Mouse (Mus musculus): ENCODE measurements at regions not wholly inside any gene's neighbourhood (a gene's known extent, or its start where the extent isn't known, plus 50 kb on each side); places are given as distances from the start of the nearest gene placed in this dataset.

DNA sequence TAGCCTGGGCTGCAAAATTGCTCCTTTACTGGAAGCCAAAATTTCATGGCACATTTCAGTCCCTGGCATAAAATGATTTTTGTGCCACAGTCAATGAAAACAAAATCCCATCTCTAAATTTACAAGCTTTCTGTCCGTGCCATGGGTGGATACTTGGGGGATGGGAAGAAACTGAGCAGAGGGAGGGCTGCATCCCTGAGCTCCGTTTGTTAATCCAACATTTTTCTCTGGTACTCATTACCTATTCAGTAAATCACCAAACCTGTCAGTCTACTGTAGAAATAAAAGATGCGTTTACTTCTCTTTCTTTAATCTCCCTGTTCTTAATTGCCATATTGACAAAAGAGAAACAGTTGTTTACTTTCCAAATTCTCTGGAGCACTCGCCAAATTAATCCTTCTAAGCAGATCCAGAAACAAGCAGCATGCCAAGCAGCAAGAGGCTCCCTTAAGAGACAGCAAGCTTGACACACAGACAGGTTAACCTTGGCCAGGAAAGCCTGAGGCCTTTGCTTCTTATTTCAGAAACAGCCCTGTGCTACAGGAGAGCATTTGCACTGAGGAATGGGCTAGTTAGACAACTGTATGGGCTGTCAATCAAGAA, 326.6 kb downstream of the Nsun3 start:
- no peak for DNase-seq (ENCODE audit: low spot score)
- H3K4me3 ChIP-seq = no peak overlapping the region
- WGBS = 49% methylated on average over 4 of the region's 4 CpGs
- H3K36me3 ChIP-seq = no peaks in the 10 kb centered on the region
- no peaks in the 10 kb centered on the region for H3K27me3 ChIP-seq (ENCODE audit: low read depth, poor library complexity, severe bottlenecking)
- H3K9me3 ChIP-seq (replicated peaks) = no peaks in the 10 kb centered on the region
- H3K27ac ChIP-seq (replicated peaks) = no peak overlapping the region
- no peaks in the 10 kb centered on the region for H3K4me1 ChIP-seq

DNA sequence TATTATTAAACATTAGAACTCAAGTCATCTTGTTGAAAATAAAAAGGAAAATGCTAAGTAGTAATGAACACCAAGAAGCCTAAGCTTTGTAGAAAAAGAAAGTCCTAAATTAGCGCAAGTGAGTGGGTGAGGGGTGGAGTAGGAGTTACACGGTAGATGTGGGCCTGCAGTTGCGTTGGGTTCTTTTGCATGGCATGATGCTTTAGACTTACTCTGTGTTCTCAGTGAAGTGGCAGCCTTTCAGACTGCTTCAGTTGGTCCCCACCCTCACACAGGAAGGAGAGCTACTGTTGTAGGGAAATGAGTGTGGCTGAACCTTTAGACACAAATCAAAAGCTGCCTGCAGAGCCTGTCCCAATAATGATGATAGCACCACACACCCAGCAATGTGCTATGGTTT, 336.9 kb downstream of the Nsun3 start:
- Histone ChIP-seq H3K27me3 (ENCODE audit: low read depth, poor library complexity, severe bottlenecking) (no peaks in the 10 kb centered on the region), H3K36me3 (no peaks in the 10 kb centered on the region), H3K4me3 (no peak overlapping the region), H3K9me3 (replicated peaks) (no peaks in the 10 kb centered on the region), H3K4me1 (peaks cover 3% of the 10 kb centered on the region; the same call in 1 of the 2 replicates), H3K27ac (replicated peaks) (no peak overlapping the region)
- no peak for DNase-seq (ENCODE audit: low spot score)
- WGBS = 93% methylated on average over 3 of the region's 3 CpGs

DNA sequence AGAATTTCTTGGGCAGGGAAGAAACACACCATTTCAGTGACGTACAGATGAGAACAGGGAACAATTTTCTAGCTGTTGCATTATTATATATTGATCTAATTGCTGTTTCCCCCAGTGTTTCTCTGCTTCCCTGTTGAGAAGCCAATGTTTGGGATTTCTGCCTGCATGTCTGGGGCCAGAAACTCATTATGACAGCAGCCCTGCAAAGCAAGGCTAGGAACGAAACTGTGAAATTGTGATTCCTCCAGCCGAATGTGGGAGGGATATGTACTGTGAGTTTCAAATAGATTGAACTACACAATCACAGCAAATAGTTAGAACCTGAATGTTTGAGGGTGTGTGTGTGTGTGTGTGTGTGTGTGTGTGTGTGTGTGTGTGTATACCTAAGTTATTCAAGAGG, 339.2 kb downstream of the Nsun3 start:
- DNase-seq (ENCODE audit: low spot score) = no peak
- Histone ChIP-seq H3K27me3 (ENCODE audit: low read depth, poor library complexity, severe bottlenecking) (no peaks in the 10 kb centered on the region), H3K27ac (replicated peaks) (no peak overlapping the region), H3K4me1 (peaks cover 3% of the 10 kb centered on the region; the same call in 1 of the 2 replicates), H3K4me3 (no peak overlapping the region), H3K9me3 (replicated peaks) (no peaks in the 10 kb centered on the region), H3K36me3 (no peaks in the 10 kb centered on the region)
- 80% methylated on average over 3 of the region's 3 CpGs for WGBS

DNA sequence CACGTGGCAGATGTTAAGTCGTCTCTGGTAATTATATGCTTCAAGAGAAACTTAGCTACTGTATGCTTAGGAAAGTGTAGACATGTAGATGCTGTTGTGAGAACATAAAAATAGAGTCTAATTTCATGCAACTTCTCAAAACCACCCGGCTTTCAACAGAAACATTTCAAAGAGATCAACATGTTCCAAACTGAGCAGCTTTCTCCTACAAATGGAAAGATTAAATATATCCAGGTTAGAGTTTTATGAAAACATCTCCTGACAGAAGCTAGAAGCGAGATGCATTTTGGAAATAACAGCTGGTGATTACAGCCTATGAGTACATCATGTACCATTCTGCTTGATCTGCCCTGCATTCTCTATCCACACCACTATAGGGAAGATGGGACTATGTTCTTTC, 345.4 kb downstream of the Nsun3 start:
- Histone ChIP-seq H3K4me3 (no peak overlapping the region), H3K27ac (replicated peaks) (no peak overlapping the region), H3K9me3 (replicated peaks) (no peaks in the 10 kb centered on the region), H3K27me3 (ENCODE audit: low read depth, poor library complexity, severe bottlenecking) (no peaks in the 10 kb centered on the region), H3K4me1 (no peaks in the 10 kb centered on the region), H3K36me3 (no peaks in the 10 kb centered on the region)
- DNase-seq (ENCODE audit: low spot score) = no peak
- 75% methylated on average over 4 of the region's 4 CpGs for WGBS

DNA sequence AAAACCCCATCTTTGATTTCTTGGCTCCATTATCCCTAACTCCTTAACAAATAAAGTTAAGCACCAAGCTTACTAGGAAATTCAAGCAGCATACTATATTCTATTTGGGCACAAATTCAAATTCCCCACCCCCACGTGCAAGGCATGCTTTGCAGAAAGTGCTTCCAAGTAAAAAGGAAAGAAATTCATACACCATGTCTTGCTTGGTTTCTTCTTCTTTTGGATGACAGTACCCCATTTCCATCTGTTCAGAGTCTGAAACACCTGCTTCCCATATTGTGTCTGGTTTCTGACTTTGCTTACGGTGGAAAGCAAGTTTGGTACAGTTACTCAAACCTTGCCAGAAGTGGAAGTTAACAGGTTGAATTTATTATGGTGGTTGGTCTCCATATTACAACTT, 353.5 kb downstream of the Nsun3 start:
- Histone ChIP-seq H3K4me1 (no peaks in the 10 kb centered on the region), H3K27me3 (ENCODE audit: low read depth, poor library complexity, severe bottlenecking) (no peaks in the 10 kb centered on the region), H3K27ac (replicated peaks) (no peak overlapping the region), H3K9me3 (replicated peaks) (no peaks in the 10 kb centered on the region), H3K36me3 (no peaks in the 10 kb centered on the region), H3K4me3 (no peak overlapping the region)
- 91% methylated on average over 2 of the region's 2 CpGs for WGBS
- no peak for DNase-seq (ENCODE audit: low spot score)

DNA sequence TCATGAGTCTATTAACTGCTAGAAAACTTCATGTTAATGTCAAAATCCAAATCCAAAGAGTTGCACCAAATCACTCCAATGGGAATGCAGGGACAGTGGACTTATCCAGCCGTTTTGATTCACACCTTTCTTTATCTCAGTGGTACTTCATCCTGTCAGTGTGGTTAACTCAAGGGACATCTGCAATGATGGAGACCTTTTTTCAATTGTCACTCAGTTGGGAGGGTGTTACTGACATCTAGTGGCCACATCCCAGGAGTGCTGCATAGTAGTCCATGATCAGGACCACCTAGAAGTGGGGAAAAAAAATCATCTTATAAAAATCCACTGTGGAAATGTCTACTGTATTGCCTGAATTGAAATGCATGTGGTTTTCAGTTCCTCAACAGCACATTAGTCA, 372.1 kb downstream of the Nsun3 start:
- no peaks in the 10 kb centered on the region for H3K36me3 ChIP-seq
- peak; percentile 24 for DNase-seq (ENCODE audit: low spot score)
- no peak overlapping the region for H3K27ac ChIP-seq (replicated peaks)
- H3K27me3 ChIP-seq (ENCODE audit: low read depth, poor library complexity, severe bottlenecking) = no peaks in the 10 kb centered on the region
- no peaks in the 10 kb centered on the region for H3K9me3 ChIP-seq (replicated peaks)
- 46% methylated on average over 1 of the region's 1 CpGs for WGBS
- H3K4me3 ChIP-seq = no peak overlapping the region
- H3K4me1 ChIP-seq = no peaks in the 10 kb centered on the region

DNA sequence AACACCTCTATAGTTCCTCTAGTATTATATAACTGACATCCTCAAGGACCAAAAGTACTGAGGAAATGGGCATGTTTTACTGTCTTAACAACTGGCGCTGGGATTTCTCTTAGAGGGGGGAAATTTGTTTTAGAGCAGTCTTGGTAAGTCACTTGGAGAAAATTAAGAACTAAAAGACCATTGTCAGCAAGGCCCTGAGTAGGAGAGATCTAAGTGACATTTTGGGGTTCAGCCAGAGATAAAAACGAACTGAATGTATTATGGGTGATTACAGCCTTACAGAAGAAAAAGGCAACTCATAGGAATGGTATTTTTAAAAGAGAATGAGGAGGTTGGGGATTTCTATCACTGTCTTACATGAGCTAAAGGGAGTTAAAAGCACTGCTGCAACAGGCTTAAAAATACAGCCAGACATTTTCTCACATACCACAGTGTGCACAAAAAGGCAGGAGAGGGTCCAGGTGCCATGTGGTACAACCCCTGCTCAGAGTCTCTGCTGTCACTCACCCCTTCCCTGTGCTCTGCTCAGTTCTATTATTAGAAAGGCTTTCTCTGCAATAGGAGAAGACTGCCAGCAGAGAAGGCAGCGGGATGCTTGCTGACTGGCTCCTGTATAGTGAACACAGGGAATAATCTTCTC, 379.0 kb downstream of the Nsun3 start:
- Histone ChIP-seq H3K36me3 (no peaks in the 10 kb centered on the region), H3K27ac (replicated peaks) (no peak overlapping the region), H3K4me3 (no peak overlapping the region), H3K9me3 (replicated peaks) (no peaks in the 10 kb centered on the region), H3K27me3 (ENCODE audit: low read depth, poor library complexity, severe bottlenecking) (no peaks in the 10 kb centered on the region), H3K4me1 (no peaks in the 10 kb centered on the region)
- no peak for DNase-seq (ENCODE audit: low spot score)
- WGBS = 73% methylated on average over 3 of the region's 3 CpGs

DNA sequence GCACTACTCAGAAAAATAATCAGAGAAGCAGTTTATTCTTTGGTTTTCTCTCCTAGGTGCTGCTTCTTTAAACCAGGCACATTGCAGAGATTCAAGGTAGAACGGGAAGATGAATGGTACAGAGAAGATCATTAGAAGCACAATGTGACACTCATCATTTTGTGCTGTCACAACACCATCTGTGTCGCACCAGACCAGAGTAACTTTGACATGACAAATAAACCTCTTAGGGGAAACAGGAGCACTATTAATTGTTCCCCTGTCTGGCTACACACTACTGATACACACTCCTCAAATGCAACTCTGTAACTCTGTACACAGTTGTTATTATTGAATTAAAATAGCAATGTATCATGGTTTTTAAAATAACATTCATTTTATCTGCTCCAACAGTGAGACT, 380.2 kb downstream of the Nsun3 start:
- Histone ChIP-seq H3K27ac (replicated peaks) (no peak overlapping the region), H3K36me3 (no peaks in the 10 kb centered on the region), H3K9me3 (replicated peaks) (no peaks in the 10 kb centered on the region), H3K27me3 (ENCODE audit: low read depth, poor library complexity, severe bottlenecking) (no peaks in the 10 kb centered on the region), H3K4me3 (no peak overlapping the region), H3K4me1 (no peaks in the 10 kb centered on the region)
- 94% methylated on average over 2 of the region's 2 CpGs for WGBS
- no peak for DNase-seq (ENCODE audit: low spot score)

DNA sequence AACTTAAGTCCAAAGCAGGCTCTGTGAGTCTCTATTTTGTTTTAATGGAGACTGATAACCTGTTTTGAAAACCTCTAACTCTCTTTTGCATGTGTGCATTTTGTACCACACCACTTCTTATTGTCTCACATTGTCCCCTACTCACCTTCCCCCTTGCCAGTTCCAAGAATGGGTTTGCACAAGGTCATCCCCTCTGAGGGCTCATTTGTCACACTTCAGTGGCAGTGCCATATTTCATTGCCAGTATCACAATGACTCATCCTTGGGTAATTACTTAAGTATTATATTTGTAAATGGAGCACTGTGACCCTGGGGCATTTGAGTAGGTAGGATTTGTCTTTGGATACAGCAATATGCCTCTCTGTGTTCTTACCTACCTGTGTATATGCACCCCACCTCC, 429.3 kb downstream of the Nsun3 start:
- DNase-seq (ENCODE audit: low spot score) = no peak
- Histone ChIP-seq H3K4me3 (no peak overlapping the region), H3K4me1 (0 out of 2 replicates have a peak, but pooled peaks cover 2% of the 10 kb centered on the region), H3K36me3 (no peaks in the 10 kb centered on the region), H3K27ac (replicated peaks) (no peak overlapping the region), H3K9me3 (replicated peaks) (no peaks in the 10 kb centered on the region), H3K27me3 (ENCODE audit: low read depth, poor library complexity, severe bottlenecking) (no peaks in the 10 kb centered on the region)

DNA sequence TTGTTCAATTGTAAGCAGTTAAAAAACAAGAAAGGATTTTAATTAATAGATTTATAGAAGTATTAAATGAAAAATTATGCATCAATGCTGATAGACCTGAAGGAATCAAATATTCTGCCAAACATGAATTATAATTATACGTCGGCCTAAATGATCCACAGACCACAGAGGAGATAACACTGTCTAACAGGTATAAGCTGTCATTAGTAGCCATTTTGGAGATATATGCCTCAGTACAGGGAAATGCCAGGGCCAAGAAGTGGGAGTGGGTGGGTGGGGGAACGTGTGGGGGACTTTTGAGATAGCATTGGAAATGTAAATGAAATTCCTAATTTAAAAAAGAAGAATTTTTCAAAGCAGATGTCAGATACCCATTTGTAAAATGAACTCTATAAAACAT, 430.3 kb downstream of the Nsun3 start:
- WGBS = 90% methylated on average over 3 of the region's 3 CpGs
- Histone ChIP-seq H3K4me3 (no peak overlapping the region), H3K4me1 (0 out of 2 replicates have a peak, but pooled peaks cover 2% of the 10 kb centered on the region), H3K36me3 (no peaks in the 10 kb centered on the region), H3K27me3 (ENCODE audit: low read depth, poor library complexity, severe bottlenecking) (no peaks in the 10 kb centered on the region), H3K9me3 (replicated peaks) (no peaks in the 10 kb centered on the region), H3K27ac (replicated peaks) (no peak overlapping the region)
- no peak for DNase-seq (ENCODE audit: low spot score)

DNA sequence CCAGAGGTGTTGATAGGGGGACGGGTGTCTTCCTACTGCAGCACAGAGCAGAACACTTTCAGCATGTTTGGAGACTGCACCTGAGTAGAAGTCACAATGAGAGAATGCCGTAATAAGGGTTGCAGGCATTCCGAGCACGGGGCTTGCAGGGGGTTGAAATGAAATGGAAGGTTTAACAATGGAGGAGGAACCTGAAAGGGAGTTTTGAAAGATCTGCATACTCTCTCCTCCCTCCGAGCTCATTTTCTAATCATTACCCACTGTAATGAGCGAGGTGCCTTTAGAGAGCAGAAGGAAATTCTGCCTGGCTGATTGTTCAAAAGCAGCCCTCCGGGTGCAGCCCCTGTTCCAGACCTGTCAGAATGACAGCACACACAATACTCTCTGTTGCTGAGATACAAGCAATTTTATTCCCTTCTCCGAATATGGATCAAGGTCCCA, 430.8 kb downstream of the Nsun3 start:
- Histone ChIP-seq H3K9me3 (replicated peaks) (no peaks in the 10 kb centered on the region), H3K4me1 (0 out of 2 replicates have a peak, but pooled peaks cover 2% of the 10 kb centered on the region), H3K27ac (replicated peaks) (no peak overlapping the region), H3K36me3 (no peaks in the 10 kb centered on the region), H3K27me3 (ENCODE audit: low read depth, poor library complexity, severe bottlenecking) (no peaks in the 10 kb centered on the region), H3K4me3 (no peak overlapping the region)
- no peak for DNase-seq (ENCODE audit: low spot score)
- 57% methylated on average over 8 of the region's 8 CpGs for WGBS

DNA sequence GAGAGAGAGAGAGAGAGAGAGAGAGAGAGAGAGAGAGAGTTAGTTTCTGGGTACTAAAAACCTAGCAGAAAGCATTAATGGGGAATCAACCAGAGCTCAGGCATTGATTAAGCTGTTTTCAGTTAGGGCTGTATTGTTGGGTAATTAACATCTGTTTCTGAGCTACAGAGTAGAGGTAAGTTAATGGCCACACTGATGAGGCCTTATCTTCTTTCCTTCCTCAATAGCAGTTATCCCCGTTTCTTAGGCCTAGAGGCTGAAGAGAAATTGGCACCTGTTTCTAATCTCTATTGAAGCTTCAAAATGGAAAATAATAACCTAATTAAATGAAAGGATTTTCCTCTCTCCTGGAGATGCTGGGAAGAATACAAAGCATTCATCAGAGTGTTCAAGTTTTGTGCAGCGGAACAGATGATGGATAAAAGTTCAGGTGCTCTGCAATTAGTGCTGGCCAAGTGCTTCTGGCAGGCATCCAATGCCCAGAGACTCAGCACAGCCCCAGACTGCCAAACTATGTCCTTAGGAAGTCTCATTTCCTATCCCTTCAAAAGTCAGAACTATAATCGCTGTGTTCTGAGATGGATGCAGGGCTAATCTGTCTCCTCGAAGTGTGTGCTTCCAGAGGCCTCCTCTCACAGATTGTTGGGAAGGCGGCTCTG, 459.1 kb downstream of the Nsun3 start:
- Histone ChIP-seq H3K36me3 (no peaks in the 10 kb centered on the region), H3K4me3 (no peak overlapping the region), H3K27me3 (ENCODE audit: low read depth, poor library complexity, severe bottlenecking) (no peaks in the 10 kb centered on the region), H3K27ac (replicated peaks) (no peak overlapping the region), H3K4me1 (no peaks in the 10 kb centered on the region), H3K9me3 (replicated peaks) (no peaks in the 10 kb centered on the region)
- 84% methylated on average over 5 of the region's 5 CpGs for WGBS
- DNase-seq (ENCODE audit: low spot score) = no peak

DNA sequence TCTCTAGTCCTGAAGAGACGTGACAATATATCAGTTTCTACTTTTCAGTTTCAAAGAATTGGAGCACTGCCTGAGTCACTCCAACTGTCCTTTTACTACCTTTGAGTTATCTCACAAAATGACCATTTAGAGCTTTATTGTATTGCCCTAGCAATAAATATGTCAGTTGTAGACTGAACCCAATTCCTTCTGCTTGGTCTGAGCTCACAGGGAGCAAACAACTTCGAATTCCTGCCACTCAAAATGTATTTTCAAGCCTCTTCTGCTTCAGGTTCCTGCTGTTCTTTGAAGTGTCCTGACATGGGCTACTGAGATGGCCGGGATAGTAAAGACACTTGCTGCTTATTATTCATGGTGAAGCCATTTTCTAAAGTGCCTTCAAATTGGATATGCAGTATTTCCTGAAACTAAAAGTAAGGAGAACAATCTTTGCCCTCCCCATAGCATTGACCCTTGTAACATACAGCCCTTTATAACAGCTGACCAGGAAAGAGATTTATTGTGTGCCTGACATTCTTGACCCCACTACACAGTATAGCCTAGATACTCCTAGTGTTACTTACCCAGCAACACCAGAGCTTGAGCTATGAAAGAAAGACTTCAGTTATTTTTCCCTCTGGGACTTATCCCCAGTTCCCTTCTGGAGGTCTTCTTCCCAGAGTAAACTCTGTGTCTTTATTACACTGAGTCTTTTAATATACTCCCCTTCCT, 460.9 kb downstream of the Nsun3 start:
- no peaks in the 10 kb centered on the region for H3K4me1 ChIP-seq
- WGBS = 74% methylated on average over 3 of the region's 3 CpGs
- no peaks in the 10 kb centered on the region for H3K27me3 ChIP-seq (ENCODE audit: low read depth, poor library complexity, severe bottlenecking)
- no peak overlapping the region for H3K27ac ChIP-seq (replicated peaks)
- no peak overlapping the region for H3K4me3 ChIP-seq
- H3K36me3 ChIP-seq = no peaks in the 10 kb centered on the region
- DNase-seq (ENCODE audit: low spot score) = no peak
- H3K9me3 ChIP-seq (replicated peaks) = no peaks in the 10 kb centered on the region

Data from midbrain, embryonic 10.5 days (tissue).